Mouse (Mus musculus) intestine, postnatal 0 days (tissue): ENCODE results near the gene Kcnn4. TPM values are rescaled to one million over a fixed set of nuclear protein-coding genes. Genes with fewer than 3 reads are reported as not detected.

Source experiments
- ATAC-seq: fragments of 200-750 bp; cut with Nextera tagmentation; 2 replicates; pipeline ENCODE4 v1.8.0; 2017; ENCODE audit warnings: mild to moderate bottlenecking, moderate TSS enrichment, moderate library complexity
- H3K27ac ChIP-seq: fragments of 300-500 bp; sonication (generic); 2 replicates; pipeline ENCODE4 v1.5.1; 2014; ENCODE audit warnings: mild to moderate bottlenecking, low read depth, low read length, moderate library complexity
- H3K27me3 ChIP-seq: fragments of 300-500 bp; sonication (generic); replicated peaks from 2 replicates; pipeline ENCODE4 v1.6.1; 2014; ENCODE audit warnings: low read length, mixed read lengths; ENCODE audit not compliant: control insufficient read depth, insufficient read depth
- H3K36me3 ChIP-seq: fragments of 300-500 bp; sonication (generic); 2 replicates; pipeline ENCODE4 v1.6.1; 2014; ENCODE audit warnings: mild to moderate bottlenecking, moderate library complexity; ENCODE audit not compliant: control insufficient read depth, insufficient read depth
- H3K4me1 ChIP-seq: fragments of 300-500 bp; sonication (generic); replicated peaks from 2 replicates; pipeline ENCODE4 v1.6.1; 2014; ENCODE audit warnings: antibody characterized with exemption, low read length, mixed read lengths; ENCODE audit not compliant: control insufficient read depth, insufficient read depth
- H3K4me2 ChIP-seq: fragments of 300-500 bp; sonication (generic); replicated peaks from 2 replicates; pipeline ENCODE4 v1.6.1; 2014; ENCODE audit warnings: low read depth, mild to moderate bottlenecking, moderate library complexity
- H3K4me3 ChIP-seq: fragments of 300-500 bp; sonication (generic); 2 replicates; pipeline ENCODE4 v1.5.1; 2014; ENCODE audit warnings: low read depth, low read length
- H3K9ac ChIP-seq: fragments of 300-500 bp; sonication (generic); 2 replicates; pipeline ENCODE4 v1.6.1; 2014; ENCODE audit warnings: mild to moderate bottlenecking, low read depth, low read length
- H3K9me3 ChIP-seq: fragments of 300-500 bp; sonication (generic); 2 replicates; pipeline ENCODE4 v1.6.1; 2016; ENCODE audit warnings: mixed run types; ENCODE audit not compliant: control insufficient read depth
- CTCF ChIP-seq: sonication (generic); IDR thresholded peaks from 2 replicates; pipeline ENCODE4 v1.5.1; 2016; ENCODE audit warnings: low read depth, mild to moderate bottlenecking, control low read depth, antibody characterized with exemption, moderate library complexity
- WGBS: fragments of 180-500 bp; shearing (Covaris S2); extraction: QIAGEN DNeasy Blood & Tissue Kit; methylation state at CpG from one replicate; pipeline ENCODE4 v1.1.7; 2014; 5-methylcytosine and 5-hydroxymethylcytosine counted together
- polyA plus RNA-seq: library from polyadenylated mRNA; unstranded; fragments of >200 nt; fragmentation: Nextera tagmentation; extraction: Ambion mirVana; gene quantifications from 2 replicates; pipeline ENCODE4 v1.2.1, GENCODE M21; 2015

Gene Kcnn4
- polyA plus RNA-seq, 1 experiment from 2014 or later, result 3.2 TPM

GRCm38 (mm10) chr7:24364827-24365226, 5.2 kb upstream of the Kcnn4 start:
- H3K9me3 ChIP-seq, result no peaks in the 10 kb centered on the region
- no peak overlapping the region for H3K4me2 ChIP-seq
- H3K36me3 ChIP-seq, result no peaks in the 10 kb centered on the region
- peak; percentile 56 for ATAC-seq
- H3K27ac ChIP-seq, result no peak overlapping the region
- H3K9ac ChIP-seq, result no peak overlapping the region
- H3K4me1 ChIP-seq, result no peaks in the 10 kb centered on the region
- peak; percentile 89 for TF ChIP-seq CTCF
- no peak overlapping the region for H3K4me3 ChIP-seq
- 12% methylated on average over 10 of the region's 10 CpGs for WGBS
- H3K27me3 ChIP-seq, result 0 out of 2 replicates have a peak, but pooled peaks cover 7% of the 10 kb centered on the region

DNA sequence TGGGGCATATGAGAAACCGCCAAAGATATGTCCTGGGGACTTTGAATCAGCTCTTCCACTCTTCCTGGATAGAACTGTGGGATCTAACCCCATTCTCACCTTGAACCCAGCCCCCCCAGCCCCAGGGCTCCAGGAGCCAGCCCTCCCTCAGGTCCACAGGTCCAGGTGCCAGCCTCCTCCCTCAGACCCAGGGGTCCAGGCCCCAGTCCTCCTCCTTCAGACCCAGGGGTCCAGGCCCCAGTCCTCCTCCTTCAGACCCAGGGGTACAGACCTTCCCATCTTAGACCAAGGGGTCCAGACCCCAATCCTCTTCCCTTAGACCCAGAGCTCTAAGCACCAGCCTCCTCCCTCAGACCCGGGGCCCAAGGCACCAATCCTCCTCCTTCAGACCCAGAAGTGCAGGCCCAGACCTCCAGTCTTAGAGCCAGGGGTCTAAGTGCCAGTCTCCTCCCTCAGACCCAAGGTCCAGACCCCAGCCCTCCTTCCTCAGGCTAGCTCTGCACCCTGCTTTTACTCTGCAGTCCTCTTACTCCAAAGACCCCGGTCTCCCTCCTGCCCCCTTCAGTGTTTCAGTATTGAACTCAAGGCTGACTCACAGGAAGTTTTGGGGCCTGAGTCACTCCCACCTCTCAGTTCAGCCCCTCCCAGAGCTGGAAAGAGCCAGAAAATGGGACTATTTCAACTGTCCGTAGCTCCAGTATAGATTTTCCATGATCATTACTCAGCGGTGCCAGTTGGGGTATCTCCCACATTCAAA, 4.6 kb upstream of the Kcnn4 start:
- ATAC-seq, result no peak
- no peak overlapping the region for H3K27ac ChIP-seq
- no peak for TF ChIP-seq CTCF
- no peaks in the 10 kb centered on the region for H3K9me3 ChIP-seq
- H3K27me3 ChIP-seq, result 0 out of 2 replicates have a peak, but pooled peaks cover 7% of the 10 kb centered on the region
- 67% methylated on average over 5 of the region's 5 CpGs for WGBS
- no peak overlapping the region for H3K4me3 ChIP-seq
- no peaks in the 10 kb centered on the region for H3K36me3 ChIP-seq
- H3K4me1 ChIP-seq, result no peaks in the 10 kb centered on the region
- H3K9ac ChIP-seq, result no peak overlapping the region
- no peak overlapping the region for H3K4me2 ChIP-seq

DNA sequence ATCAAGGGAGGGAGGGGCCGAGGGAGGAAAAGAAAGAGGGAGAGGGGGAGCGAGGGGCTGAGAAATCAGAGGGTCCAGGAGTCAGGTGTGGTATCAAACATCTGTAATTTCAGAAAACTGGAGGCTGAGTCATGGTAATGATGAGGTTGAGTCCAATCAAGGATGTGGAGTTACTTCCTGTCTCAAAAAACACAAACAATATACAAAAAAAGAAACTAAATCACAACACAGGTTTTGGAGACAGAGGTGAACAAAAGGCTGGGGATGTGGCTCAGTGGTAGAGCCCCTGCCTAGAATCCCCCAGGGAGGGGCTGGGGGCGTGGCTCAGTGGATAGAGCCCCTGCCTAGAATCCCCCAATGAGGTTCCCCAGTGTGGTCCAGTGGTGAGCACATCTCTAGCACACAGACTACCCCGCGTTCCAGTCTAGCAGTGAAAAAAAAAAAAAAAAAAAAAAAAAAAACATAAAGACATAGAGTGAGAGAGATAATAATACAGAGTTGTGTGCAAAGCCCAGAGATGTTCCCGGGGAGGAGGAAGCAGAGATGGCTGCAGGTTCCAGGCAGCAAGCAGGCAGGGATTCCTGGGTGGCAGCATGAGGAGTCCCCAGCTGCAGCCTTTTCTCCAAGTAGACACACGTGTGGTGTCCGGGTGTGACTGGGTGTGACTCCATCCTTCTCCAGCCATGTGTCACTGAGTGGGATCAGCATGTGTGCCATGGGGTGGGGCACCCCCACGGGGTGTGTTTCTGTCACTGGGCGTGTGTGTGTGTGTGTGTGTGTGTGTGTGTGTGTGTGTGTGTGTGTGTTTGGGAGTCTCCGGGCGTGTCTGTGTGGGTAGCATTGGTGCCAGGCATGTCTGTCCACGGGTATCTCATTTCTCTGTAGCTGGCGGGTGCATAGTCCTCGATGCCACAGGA, 3.1 kb upstream of the Kcnn4 start:
- Histone ChIP-seq H3K36me3 (no peaks in the 10 kb centered on the region), H3K4me3 (no peak overlapping the region), H3K9me3 (no peaks in the 10 kb centered on the region), H3K27ac (no peak overlapping the region), H3K27me3 (0 out of 2 replicates have a peak, but pooled peaks cover 7% of the 10 kb centered on the region), H3K4me1 (no peaks in the 10 kb centered on the region), H3K9ac (no peak overlapping the region), H3K4me2 (no peak overlapping the region)
- ATAC-seq, result no peak
- 68% methylated on average over 15 of the region's 15 CpGs for whole genome bisulfite sequencing
- TF ChIP-seq CTCF, result no peak

GRCm38 (mm10) chr7:24368226-24368625, 1.8 kb upstream of the Kcnn4 start:
- TF ChIP-seq CTCF, result no peak
- WGBS, result 57% methylated on average over 4 of the region's 4 CpGs
- no peak for ATAC-seq

DNA sequence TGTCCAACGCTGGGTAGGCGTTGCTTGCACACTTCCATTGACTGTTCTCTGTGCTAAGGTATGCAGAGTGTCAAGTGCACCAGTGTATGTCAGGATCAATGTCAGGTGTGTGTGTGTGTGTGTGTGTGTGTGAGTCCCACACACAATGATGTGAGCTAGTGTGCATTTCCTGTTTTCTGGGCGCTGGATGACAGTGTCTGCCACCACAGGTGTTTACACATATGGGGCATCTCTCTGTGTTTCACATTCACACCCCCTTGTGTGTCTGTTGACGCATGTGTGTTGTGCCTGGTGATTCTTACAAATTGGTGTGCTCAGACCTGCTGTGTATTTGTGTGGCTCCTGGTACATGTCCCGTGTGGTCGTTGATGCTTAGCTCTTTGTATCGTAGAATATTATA, 1.1 kb upstream of the Kcnn4 start:
- no peak for TF ChIP-seq CTCF
- Histone ChIP-seq H3K27ac (no peak overlapping the region), H3K4me3 (no peak overlapping the region), H3K36me3 (no peaks in the 10 kb centered on the region), H3K9me3 (no peaks in the 10 kb centered on the region), H3K4me2 (no peak overlapping the region), H3K4me1 (no peaks in the 10 kb centered on the region; the same call in 1 of the 2 replicates), H3K27me3 (0 out of 2 replicates have a peak, but pooled peaks cover 7% of the 10 kb centered on the region), H3K9ac (no peak overlapping the region)
- WGBS, result 87% methylated on average over 7 of the region's 7 CpGs
- no peak for ATAC-seq

More at GRCm38 (mm10) chr7:24368226-24368625, 1.8 kb upstream of the Kcnn4 start:
- Histone ChIP-seq H3K9me3 (no peaks in the 10 kb centered on the region), H3K4me1 (no peaks in the 10 kb centered on the region; the same call in 1 of the 2 replicates), H3K36me3 (no peaks in the 10 kb centered on the region), H3K4me3 (no peak overlapping the region), H3K4me2 (no peak overlapping the region), H3K27me3 (0 out of 2 replicates have a peak, but pooled peaks cover 7% of the 10 kb centered on the region), H3K27ac (no peak overlapping the region), H3K9ac (no peak overlapping the region)
